Mouse (Mus musculus) embryo, embryonic 10.5 days (tissue): ENCODE data around the gene Kdm5a.

Source experiments
- DNase-seq: peaks from one replicate; pipeline ENCODE4 v3.0.0-alpha.2; 2015; ENCODE audit warnings: low spot score

The Kdm5a gene

GRCm38 (mm10) chr6:120442171-120442749 lies 78.3 kb downstream of the Kdm5a start:
- no peak for DNase-seq

DNA sequence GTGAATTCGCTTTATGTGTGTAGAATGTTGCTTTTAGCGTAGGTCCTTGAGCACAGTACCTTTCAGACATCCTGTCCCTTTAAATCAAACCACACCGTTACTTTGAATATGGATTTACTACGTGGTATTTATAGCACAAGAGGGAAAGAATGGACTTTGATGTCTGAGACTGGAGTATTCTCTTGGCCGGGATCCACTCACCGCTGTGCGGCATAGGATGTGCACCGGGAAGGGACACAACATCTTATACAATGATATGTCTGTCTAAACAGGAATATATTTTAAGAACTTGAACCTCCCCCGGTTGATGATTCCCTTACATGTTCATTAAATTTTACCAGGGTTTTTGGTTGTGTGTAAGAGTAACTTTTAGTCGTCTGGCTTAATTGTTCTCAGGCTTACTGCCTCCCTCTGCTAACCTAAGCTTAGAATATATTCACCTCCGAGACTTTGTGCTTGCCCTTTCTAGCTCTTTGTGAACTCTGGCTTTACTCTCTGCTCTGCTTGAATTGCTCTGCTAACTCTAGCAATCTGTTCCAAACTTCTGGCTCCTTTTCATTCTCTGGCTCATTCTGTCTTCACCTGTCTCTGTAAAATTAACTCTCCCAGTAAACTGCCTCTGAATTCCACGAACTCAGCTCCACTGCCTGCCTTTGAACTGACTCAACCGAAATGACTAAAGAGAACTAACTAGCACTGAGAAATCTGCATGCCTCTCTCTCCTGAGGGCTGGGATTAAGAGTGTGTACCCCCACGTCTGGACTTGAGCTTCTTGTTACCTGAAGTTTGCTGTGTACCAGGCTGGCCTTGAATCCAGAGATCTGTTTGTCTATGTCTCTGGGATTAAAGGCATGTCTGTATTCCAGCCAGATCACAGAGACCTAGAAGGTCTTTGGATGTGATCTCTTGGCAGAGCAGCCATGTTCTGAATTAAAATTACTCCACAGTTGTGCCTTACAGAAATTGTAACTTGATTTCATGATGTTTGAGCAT lies 79.7 kb downstream of the Kdm5a start:
- no peak for DNase-seq

- no peak for DNase-seq
These were observed 86.3 kb downstream of the Kdm5a start for GRCm38 (mm10) chr6:120450208-120450607.

DNA sequence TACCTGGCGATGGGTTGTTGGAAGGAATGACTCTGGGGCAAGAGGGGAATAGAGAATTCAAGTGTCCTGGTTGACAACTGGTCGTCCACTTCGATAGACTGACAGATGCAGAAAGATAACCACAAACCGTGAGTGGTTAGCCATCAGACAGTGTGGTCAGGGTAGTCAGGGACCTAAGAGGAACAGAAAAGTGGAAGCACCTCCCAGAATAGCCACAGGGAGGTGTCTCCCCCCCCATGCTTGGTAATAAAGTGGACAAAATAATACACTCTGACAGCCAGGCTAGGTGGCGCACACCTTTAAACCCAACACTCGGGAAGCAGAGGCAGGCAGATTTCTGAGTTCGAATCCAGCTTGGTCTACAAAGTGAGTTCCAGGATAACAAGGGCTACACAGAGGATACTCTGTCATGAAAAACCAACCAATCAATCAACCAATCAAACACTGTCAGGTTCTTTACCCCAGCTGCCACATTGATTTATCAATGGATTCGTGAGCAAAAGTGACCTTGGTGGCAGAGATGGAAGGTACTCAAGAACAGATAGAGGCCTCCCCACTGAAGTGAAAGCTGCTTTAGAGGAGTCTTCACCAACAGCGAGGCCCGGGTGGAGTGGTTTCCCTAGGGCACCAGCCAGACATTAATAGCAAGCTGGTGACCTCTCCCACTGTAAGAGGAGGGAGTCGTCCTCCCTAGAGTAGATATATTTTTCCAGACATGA lies 88.6 kb downstream of the Kdm5a start:
- DNase-seq = no peak

- no peak for DNase-seq
These were observed 89.2 kb downstream of the Kdm5a start for GRCm38 (mm10) chr6:120453103-120453445.

DNA sequence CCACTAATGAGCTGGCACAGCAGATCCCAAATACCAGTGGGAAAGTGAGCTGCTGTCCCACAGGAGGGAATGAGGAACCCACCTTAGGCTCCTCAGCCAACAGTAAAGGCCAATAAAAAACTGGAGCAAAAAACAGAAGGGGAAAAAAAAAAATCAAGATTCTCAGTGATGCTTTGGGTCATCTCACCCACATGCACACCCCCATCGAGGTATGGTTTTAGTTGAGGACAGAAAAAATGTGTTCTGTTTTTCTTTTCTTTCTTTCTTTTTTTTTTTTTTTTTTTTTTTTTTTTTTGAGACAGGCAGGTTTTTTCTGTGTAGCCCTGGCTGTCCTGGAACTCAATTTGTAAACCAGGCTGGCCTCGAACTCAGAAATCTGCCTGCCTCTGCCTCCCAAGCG lies 89.6 kb downstream of the Kdm5a start:
- no peak for DNase-seq

GRCm38 (mm10) chr6:120454627-120455077 lies 90.7 kb downstream of the Kdm5a start:
- DNase-seq = no peak

DNA sequence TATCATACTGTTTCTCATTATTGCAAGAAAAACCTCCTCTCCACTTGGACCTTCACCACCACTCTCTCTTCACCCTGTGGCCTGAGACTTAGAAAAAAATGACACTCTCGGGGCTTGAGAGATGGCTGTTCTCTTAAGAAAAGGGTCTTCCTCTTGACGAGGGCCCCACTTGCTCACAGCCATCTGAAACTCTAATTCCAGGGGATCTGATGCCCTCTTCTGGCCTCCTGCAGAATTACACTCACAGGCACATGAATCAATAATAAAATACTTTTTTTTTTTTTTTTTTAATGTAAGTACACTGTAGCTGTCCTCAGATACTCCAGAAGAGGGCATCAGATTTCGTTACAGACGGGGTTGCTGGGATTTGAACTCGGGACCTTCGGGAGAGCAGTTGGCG lies 93.2 kb downstream of the Kdm5a start:
- DNase-seq = peak; percentile 26

- no peak for DNase-seq
These were observed 93.8 kb downstream of the Kdm5a start for GRCm38 (mm10) chr6:120457751-120458150.

DNA sequence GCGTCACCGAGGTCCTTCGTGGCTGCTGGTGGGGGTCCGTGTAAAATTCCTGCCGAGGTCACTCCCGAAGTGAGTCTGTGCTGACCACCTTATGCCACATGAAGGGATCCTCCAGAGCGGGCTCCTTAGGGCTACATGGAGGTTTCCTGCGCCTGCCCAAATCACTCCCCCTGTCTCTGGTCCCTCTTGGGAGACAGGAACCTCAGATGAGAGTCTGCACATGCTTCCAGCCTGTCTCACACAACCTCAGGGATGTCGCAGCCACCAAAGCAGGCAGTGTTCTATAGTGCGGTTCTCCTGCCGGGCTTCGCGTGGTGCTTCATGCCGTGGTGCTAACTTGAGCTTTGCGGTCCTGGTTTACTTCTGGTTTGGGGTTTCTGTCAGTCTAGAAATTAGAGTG lies 97.3 kb downstream of the Kdm5a start:
- DNase-seq = no peak

DNA sequence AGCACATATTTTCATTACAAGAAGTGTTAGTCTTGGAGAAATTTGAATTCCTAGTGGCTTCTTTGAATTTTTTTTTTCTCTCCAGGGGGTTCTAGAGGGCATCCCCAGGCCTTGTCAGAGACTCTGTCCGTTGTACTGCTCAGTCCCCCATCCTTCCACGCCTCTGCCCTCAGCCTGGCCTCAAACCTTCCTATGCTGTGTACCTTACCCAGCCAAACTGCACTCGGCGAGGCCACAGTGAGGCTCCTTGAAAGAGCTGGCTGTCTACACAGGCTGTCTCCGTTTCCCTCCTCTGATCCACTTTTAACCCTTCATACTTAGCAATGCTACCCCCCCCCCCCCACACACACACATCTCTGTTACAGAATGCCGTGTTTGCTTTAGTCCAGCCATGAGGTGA lies 98.3 kb downstream of the Kdm5a start:
- no peak for DNase-seq

- DNase-seq = peak; percentile 74
These were observed 99.4 kb downstream of the Kdm5a start, which contains the start of gene Il17ra for GRCm38 (mm10) chr6:120463086-120463871. TSS of gene Il17ra (plus strand) at chr6:120463247.

DNA sequence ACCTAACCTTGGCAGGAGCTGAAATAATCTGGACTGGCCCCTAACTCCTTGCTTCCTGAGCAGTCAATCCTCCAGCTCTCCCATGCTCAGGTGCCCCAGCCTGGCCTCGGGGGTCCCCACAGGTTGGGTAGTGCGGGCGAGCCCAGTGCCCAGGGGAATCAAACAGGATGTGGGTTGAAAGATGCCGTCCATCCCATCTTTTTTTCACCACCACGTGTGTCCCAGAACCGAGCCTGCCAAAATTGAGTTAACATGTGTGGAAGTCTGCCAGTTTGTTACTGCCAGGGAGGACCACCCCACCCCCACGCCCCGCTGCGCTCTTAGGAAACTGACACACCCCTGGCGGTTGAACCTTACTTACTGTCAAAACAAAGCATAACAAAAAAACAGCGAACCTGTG lies 100.0 kb downstream of the Kdm5a start:
- DNase-seq = peak; percentile 34

DNA sequence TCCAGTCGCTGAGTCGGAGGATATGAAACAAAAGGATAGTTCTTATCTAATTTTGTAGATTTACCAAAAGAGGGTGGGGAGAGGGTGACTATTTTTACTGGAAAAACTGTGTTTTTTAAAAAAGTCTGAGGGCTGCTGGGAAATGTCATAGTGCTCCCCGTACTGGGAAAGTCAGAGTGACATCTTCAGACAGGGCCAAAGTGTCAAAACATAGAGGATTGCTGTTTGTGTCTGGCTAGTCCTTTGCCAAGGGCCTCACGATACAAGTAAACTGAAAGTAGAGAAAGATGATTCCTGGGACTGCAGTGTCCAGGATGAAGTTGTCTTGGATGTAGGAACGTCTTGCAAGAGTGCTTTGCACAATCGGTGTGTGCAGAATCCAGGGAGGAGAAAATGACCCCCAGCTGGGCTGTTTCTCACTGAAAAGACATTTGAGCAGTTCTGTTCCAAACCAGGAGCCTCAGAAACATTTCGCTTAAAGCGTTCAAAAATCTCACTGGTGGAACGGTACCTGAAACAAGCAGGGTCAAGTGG lies 100.5 kb downstream of the Kdm5a start:
- no peak for DNase-seq

DNA sequence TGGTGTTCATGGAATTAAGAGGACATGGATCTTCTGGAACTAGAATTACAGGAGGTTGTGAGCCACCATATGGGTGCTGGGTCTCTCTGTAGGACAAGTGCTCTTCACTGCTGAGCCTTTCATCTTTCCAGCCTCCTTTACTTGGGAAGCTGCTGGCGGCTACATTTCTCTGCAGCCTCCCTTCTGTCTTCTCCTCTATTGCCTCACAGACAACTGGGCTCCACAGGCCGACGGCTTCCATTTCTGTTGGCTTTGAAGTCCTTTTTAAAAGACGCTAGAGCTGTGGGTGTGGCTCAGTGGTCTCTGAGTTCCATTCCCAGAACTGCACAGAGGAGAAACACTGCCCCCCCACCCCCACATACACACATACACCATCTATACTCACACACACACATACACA lies 101.5 kb downstream of the Kdm5a start:
- no peak for DNase-seq

DNA sequence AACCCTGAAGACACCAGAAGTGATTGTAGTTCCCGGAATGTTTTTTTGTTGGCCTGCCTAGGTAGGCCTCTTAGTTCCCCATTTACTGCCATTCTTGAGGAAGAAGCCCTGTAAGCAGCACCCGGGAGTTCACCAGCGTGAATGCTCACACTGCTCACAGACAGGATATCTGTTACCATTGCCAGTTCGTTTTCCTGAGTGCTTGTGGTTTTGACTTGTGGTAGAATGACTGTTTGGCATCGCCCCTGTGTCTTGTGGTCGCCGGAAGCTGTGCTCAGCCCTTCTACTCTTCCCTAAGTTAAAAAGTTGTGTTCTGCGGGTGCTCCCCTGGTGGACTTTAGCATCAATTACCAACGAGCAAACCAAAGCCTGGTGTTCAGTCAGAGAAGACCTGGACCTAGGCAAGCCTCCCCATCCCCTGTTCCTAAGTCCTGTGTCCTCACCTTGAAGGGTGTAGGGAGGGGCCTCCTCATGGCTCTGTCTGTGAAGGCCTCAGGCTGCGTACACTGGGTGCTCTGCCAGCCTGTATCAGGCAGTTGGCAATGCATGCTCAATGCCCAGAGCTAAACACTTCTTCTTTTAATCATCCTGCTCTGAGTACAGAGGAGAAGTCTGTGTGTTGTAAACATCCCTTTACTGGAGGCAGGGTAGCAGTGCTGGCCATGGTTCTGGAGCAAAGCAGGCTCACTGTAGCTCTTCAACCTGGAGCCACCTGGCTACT lies 102.8 kb downstream of the Kdm5a start:
- no peak for DNase-seq

DNA sequence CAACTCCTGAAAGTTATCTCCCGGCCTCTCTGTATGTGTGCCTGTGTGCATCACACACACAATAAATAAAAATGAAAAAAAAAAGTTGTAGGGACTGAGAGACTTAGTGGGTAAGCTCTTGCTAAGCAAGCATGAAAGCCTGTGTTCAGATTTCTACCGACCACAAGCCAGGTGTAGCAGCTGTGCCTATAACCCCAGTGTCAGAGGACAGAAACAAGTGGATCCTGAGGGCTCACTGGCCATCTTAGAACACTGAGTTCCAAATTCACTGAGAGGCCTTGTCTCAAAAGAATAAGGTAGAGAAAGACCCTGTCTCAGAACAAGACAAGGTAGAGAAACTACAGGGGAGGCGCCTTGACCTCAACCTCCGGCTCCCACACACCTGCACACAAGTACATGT lies 104.3 kb downstream of the Kdm5a start:
- DNase-seq = no peak

- no peak for DNase-seq
These were observed 105.3 kb downstream of the Kdm5a start for GRCm38 (mm10) chr6:120469268-120469667.

- no peak for DNase-seq
These were observed 105.8 kb downstream of the Kdm5a start for GRCm38 (mm10) chr6:120469770-120470169.

DNA sequence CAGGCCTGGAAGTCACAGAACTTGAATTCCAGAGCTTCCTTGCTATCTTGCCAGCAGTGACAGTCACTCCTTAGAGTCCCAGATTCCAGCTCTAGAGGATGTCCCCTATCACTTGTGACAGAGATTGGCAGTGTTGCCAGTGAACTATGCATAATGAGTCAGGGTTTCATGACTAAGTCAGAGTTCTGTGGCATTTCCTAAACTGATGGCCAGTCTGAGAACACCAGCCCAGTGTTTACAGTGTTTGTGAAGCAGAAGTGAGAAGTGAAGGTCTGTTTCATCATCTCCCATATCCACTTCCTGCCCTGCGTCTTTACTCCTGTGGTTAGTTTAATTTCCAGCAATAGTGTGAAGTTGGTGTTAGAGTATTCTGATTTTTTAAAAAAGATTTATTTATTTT lies 106.7 kb downstream of the Kdm5a start:
- DNase-seq = no peak

GRCm38 (mm10) chr6:120471991-120472441 lies 108.1 kb downstream of the Kdm5a start:
- peak; percentile 39 for DNase-seq
